Mouse (Mus musculus) hindbrain, embryonic 15.5 days (tissue): Measurements from ENCODE around the gene Dnah11. TPM values are rescaled to one million over a fixed set of nuclear protein-coding genes. Genes with fewer than 3 reads are reported as not detected.

Experiments used
- ATAC-seq: fragments of 200-750 bp; cut with Nextera tagmentation; 2 replicates; pipeline ENCODE4 v1.8.0; 2017; ENCODE audit warnings: low read depth, moderate number of reproducible peaks, moderate TSS enrichment; ENCODE audit not compliant: low FRiP score
- H3K27ac ChIP-seq: fragments of 300-500 bp; sonication (generic); replicated peaks from 2 replicates; pipeline ENCODE4 v1.5.1; 2015; ENCODE audit warnings: mild to moderate bottlenecking, inconsistent platforms
- H3K27me3 ChIP-seq: fragments of 300-500 bp; sonication (generic); 2 replicates; pipeline ENCODE4 v1.6.1; 2015; ENCODE audit warnings: control low read depth, inconsistent platforms
- H3K36me3 ChIP-seq: fragments of 300-500 bp; sonication (generic); 2 replicates; pipeline ENCODE4 v1.6.1; 2015; ENCODE audit warnings: control low read depth, inconsistent platforms
- H3K4me1 ChIP-seq: fragments of 300-500 bp; sonication (generic); replicated peaks from 2 replicates; pipeline ENCODE4 v1.6.1; 2015; ENCODE audit warnings: control low read depth, inconsistent platforms
- H3K4me2 ChIP-seq: fragments of 300-500 bp; sonication (generic); 2 replicates; pipeline ENCODE4 v1.6.1; 2015; ENCODE audit warnings: moderate library complexity, mild to moderate bottlenecking, inconsistent platforms
- H3K4me3 ChIP-seq: fragments of 300-500 bp; sonication (generic); 2 replicates; pipeline ENCODE4 v1.5.1; 2015; ENCODE audit warnings: mild to moderate bottlenecking, inconsistent platforms
- H3K9ac ChIP-seq: fragments of 300-500 bp; sonication (generic); 2 replicates; pipeline ENCODE4 v1.6.1; 2015; ENCODE audit warnings: inconsistent platforms
- H3K9me3 ChIP-seq: fragments of 300-500 bp; sonication (generic); 2 replicates; pipeline ENCODE4 v1.6.1; 2016; ENCODE audit warnings: control low read depth, inconsistent platforms
- WGBS: fragments of 180-500 bp; shearing (Covaris S2); methylation state at CpG from one replicate; pipeline ENCODE4 v1.1.7; 2015; 5-methylcytosine and 5-hydroxymethylcytosine counted together
- polyA plus RNA-seq: library from polyadenylated mRNA; unstranded; fragments of >200 nt; fragmentation: Nextera tagmentation; extraction: Ambion mirVana; gene quantifications from 2 replicates; pipeline ENCODE4 v1.2.1, GENCODE M21; 2015

The Dnah11 gene
- polyA plus RNA-seq, 1 experiment from 2014 or later: 0.27 TPM

DNA sequence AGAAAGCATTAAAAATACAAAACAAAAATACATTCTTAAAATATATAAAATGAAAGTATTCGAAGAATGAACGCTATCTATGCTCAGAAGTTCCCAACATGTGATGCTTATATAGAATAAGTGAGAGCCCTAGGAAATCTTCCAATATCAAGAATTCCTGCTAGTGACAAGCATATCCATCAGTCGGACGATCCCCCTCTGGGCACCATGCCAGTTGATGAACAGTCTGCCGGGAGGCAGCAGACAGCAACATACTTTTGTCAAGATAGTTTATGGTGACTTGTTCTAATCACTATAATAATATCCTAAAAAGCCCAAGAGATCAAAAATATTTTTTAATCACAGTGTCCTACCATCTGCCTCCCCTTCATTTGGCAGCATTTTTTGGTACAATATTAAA is 114.7 kb downstream of the Dnah11 start:
- H3K4me1 ChIP-seq: no peaks in the 10 kb centered on the region
- H3K9ac ChIP-seq: no peak overlapping the region
- ATAC-seq: no peak
- H3K36me3 ChIP-seq: no peaks in the 10 kb centered on the region
- WGBS: 62% methylated on average over 5 of the region's 5 CpGs
- H3K9me3 ChIP-seq: no peaks in the 10 kb centered on the region
- no peaks in the 10 kb centered on the region for H3K27me3 ChIP-seq
- H3K4me3 ChIP-seq: no peak overlapping the region
- H3K27ac ChIP-seq: no peak overlapping the region
- H3K4me2 ChIP-seq: no peak overlapping the region

DNA sequence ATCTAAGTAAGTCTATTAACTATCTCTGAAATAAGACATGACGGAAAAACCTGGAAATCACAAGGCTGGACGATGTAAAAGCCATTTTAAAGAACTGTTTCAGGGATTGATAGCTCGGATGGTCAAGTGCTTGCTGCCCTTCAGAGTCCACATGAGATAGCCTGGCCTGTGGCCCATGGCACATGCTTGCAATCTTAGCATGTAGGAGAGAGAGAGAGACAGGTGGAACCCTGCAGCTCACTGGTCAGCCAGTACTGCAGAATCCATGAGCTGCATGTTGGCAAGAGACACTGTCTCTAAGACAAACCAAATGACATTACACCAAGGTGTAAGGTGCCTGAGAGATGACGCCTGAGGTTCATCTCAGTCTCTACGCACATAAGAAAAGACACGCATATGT is 118.4 kb downstream of the Dnah11 start:
- 92% methylated on average over 6 of the region's 6 CpGs for WGBS
- H3K36me3 ChIP-seq: no peaks in the 10 kb centered on the region
- H3K4me2 ChIP-seq: no peak overlapping the region
- no peak overlapping the region for H3K4me3 ChIP-seq
- no peak for ATAC-seq
- no peaks in the 10 kb centered on the region for H3K9me3 ChIP-seq
- H3K27me3 ChIP-seq: no peaks in the 10 kb centered on the region
- H3K27ac ChIP-seq: no peak overlapping the region
- no peak overlapping the region for H3K9ac ChIP-seq
- H3K4me1 ChIP-seq: no peaks in the 10 kb centered on the region

DNA sequence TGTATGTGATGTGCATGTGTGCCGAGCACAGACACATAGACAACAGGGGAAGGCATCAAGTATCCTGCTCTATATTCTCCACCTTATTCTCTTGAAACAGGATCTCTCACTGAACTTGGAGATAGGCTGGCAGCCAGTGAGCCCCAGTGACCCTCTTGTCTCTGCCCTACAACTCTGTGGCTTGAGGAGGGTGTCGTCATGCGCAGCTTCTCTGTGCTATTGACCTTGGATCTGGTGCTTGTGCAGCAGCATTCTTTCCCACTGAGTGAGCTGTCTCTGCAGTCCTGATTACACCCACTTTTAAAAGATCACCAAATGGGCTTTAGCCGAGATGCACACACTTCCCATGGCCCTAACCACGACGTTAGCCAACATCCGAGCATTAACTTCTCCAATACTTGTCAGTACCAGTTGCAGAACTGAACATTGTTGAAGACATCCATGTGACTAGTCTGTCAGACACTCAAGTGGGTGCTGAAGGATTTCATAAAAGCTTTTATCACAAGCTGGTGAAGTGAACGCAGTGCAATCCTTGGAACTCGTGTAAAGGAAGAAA is 120.3 kb downstream of the Dnah11 start:
- no peaks in the 10 kb centered on the region for H3K4me1 ChIP-seq
- WGBS: 81% methylated on average over 9 of the region's 9 CpGs
- no peaks in the 10 kb centered on the region for H3K9me3 ChIP-seq
- no peak for ATAC-seq
- no peak overlapping the region for H3K4me2 ChIP-seq
- no peaks in the 10 kb centered on the region for H3K36me3 ChIP-seq
- no peak overlapping the region for H3K9ac ChIP-seq
- no peaks in the 10 kb centered on the region for H3K27me3 ChIP-seq
- no peak overlapping the region for H3K27ac ChIP-seq
- no peak overlapping the region for H3K4me3 ChIP-seq

- no peak overlapping the region for H3K4me3 ChIP-seq
- no peak for ATAC-seq
- H3K27ac ChIP-seq: no peak overlapping the region
- no peaks in the 10 kb centered on the region for H3K9me3 ChIP-seq
- no peaks in the 10 kb centered on the region for H3K27me3 ChIP-seq
- no peak overlapping the region for H3K4me2 ChIP-seq
- H3K36me3 ChIP-seq: no peaks in the 10 kb centered on the region
- no peaks in the 10 kb centered on the region for H3K4me1 ChIP-seq
- WGBS: 82% methylated on average over 3 of the region's 3 CpGs
- no peak overlapping the region for H3K9ac ChIP-seq
Observed at GRCm38 (mm10) chr12:118076802-118077201, 122.0 kb downstream of the Dnah11 start.

GRCm38 (mm10) chr12:118072181-118072872 is 126.5 kb downstream of the Dnah11 start:
- Histone ChIP-seq H3K36me3 (no peaks in the 10 kb centered on the region), H3K9me3 (no peaks in the 10 kb centered on the region), H3K4me1 (no peaks in the 10 kb centered on the region), H3K4me2 (no peak overlapping the region), H3K27me3 (no peaks in the 10 kb centered on the region), H3K27ac (no peak overlapping the region), H3K4me3 (no peak overlapping the region), H3K9ac (no peak overlapping the region)
- ATAC-seq: no peak
- 61% methylated on average over 3 of the region's 3 CpGs for WGBS

DNA sequence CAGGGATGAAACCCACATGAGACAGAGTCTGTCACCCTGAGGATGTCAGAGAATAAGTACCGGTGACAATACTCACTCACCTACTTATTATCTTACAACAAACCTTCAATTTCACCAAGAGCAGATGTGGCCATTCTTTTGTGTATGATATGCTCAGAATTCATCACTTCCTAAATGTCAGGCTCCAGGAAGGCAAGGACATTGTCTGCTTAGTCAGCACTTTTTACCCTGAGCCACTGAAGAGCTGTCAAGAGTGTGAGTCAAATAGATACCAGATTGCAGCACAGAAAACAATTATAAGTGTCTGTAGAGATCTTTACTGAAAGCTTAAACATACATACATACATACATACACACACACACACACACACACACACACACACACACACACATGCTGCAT is 127.2 kb downstream of the Dnah11 start:
- H3K36me3 ChIP-seq: no peaks in the 10 kb centered on the region
- no peak overlapping the region for H3K27ac ChIP-seq
- ATAC-seq: no peak
- no peaks in the 10 kb centered on the region for H3K27me3 ChIP-seq
- H3K9me3 ChIP-seq: no peaks in the 10 kb centered on the region
- WGBS: 95% methylated on average over 1 of the region's 1 CpGs
- H3K4me1 ChIP-seq: no peaks in the 10 kb centered on the region
- no peak overlapping the region for H3K9ac ChIP-seq
- H3K4me2 ChIP-seq: no peak overlapping the region
- no peak overlapping the region for H3K4me3 ChIP-seq

DNA sequence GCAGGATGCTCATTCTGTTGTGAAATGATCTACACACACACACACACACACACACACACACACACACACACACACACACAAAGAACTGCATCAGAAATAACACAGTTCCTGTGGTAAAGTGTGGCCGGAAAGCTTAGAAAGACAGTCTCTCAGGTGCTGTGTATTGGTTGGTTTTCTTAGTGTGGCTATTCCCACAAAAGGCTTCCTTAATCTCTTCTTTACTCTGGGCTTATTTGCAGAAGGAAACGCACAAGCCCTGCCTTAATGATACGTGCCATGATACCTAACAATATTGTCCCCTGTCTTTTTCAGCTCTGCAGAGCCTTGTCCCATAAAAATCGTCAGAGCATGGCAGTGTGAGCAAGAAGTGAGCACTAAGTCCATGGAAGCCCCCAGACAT is 130.1 kb downstream of the Dnah11 start:
- H3K4me2 ChIP-seq: no peak overlapping the region
- no peaks in the 10 kb centered on the region for H3K36me3 ChIP-seq
- H3K27ac ChIP-seq: no peak overlapping the region
- ATAC-seq: no peak
- 79% methylated on average over 4 of the region's 4 CpGs for WGBS
- no peak overlapping the region for H3K4me3 ChIP-seq
- H3K27me3 ChIP-seq: no peaks in the 10 kb centered on the region
- no peaks in the 10 kb centered on the region for H3K4me1 ChIP-seq
- no peak overlapping the region for H3K9ac ChIP-seq
- H3K9me3 ChIP-seq: no peaks in the 10 kb centered on the region

- H3K27me3 ChIP-seq: no peaks in the 10 kb centered on the region
- no peak overlapping the region for H3K27ac ChIP-seq
- no peak for ATAC-seq
- H3K36me3 ChIP-seq: no peaks in the 10 kb centered on the region
- H3K9ac ChIP-seq: no peak overlapping the region
- 97% methylated on average over 6 of the region's 6 CpGs for WGBS
- H3K4me3 ChIP-seq: no peak overlapping the region
- H3K4me2 ChIP-seq: no peak overlapping the region
- no peaks in the 10 kb centered on the region for H3K4me1 ChIP-seq
- H3K9me3 ChIP-seq: no peaks in the 10 kb centered on the region
Observed at GRCm38 (mm10) chr12:118062343-118062742, 136.5 kb downstream of the Dnah11 start.

- H3K9ac ChIP-seq: no peak overlapping the region
- no peak overlapping the region for H3K27ac ChIP-seq
- peak overlapping the region; percentile 27; the same call in 1 of the 2 replicates for H3K4me2 ChIP-seq
- ATAC-seq: no peak
- H3K4me1 ChIP-seq: no peaks in the 10 kb centered on the region
- H3K36me3 ChIP-seq: no peaks in the 10 kb centered on the region
- no peaks in the 10 kb centered on the region for H3K27me3 ChIP-seq
- H3K4me3 ChIP-seq: no peak overlapping the region
- 60% methylated on average over 10 of the region's 10 CpGs for WGBS
- no peaks in the 10 kb centered on the region for H3K9me3 ChIP-seq
Observed at GRCm38 (mm10) chr12:118056876-118057275, 142.0 kb downstream of the Dnah11 start.

DNA sequence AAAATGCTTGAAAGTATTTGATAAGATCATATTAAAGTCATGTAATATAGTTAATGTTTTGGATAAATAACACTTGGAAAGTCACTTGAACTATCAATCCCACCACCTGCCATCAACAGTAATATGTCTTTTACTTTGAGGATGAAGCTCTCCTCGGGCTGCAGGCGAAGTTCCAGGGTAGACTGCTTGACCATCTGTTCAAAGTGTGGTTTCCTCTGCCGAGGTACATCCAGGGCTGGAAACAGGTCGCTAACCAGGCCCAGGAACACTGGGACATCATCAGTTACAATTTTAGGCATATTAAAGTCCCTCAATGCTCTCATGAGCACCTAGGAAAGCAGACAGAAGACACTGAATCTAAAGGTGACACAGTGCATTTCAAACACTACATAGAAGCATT is 153.5 kb downstream of the Dnah11 start:
- 89% methylated on average over 4 of the region's 4 CpGs for WGBS
- Histone ChIP-seq H3K4me2 (no peak overlapping the region), H3K4me1 (no peaks in the 10 kb centered on the region), H3K9me3 (no peaks in the 10 kb centered on the region), H3K4me3 (no peak overlapping the region), H3K36me3 (no peaks in the 10 kb centered on the region), H3K27me3 (no peaks in the 10 kb centered on the region), H3K27ac (no peak overlapping the region), H3K9ac (no peak overlapping the region)
- no peak for ATAC-seq

- 92% methylated on average over 1 of the region's 1 CpGs for WGBS
- no peaks in the 10 kb centered on the region for H3K9me3 ChIP-seq
- no peak overlapping the region for H3K9ac ChIP-seq
- no peaks in the 10 kb centered on the region for H3K36me3 ChIP-seq
- H3K27ac ChIP-seq: no peak overlapping the region
- no peak for ATAC-seq
- H3K4me3 ChIP-seq: no peak overlapping the region
- no peak overlapping the region for H3K4me2 ChIP-seq
- no peaks in the 10 kb centered on the region for H3K27me3 ChIP-seq
- H3K4me1 ChIP-seq: no peaks in the 10 kb centered on the region
Observed at GRCm38 (mm10) chr12:118043130-118043647, 155.7 kb downstream of the Dnah11 start.

DNA sequence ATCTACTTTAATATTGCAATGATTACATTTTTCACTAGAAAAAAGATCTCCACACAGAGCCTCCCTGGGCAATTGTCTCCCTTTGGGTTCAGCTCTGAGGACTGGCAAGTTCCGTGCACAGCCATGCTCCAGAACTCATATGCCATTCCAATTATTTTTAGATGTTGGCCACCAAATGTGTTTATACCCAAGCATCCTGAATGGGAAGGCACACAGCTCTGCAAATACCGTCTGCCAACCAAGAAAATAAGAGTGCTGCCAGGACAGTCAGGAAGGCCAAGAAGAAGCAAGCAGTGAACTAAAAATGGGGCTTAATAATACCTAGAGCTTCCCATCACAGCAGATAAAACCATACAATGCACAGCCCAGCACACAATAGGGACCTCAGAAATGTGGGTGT is 156.6 kb downstream of the Dnah11 start:
- Histone ChIP-seq H3K27me3 (no peaks in the 10 kb centered on the region), H3K4me3 (no peak overlapping the region), H3K9ac (no peak overlapping the region), H3K27ac (no peak overlapping the region), H3K36me3 (no peaks in the 10 kb centered on the region), H3K4me1 (no peaks in the 10 kb centered on the region), H3K9me3 (no peaks in the 10 kb centered on the region), H3K4me2 (no peak overlapping the region)
- 84% methylated on average over 2 of the region's 2 CpGs for WGBS
- ATAC-seq: no peak

GRCm38 (mm10) chr12:118034990-118035389 is 163.9 kb downstream of the Dnah11 start:
- 82% methylated on average over 1 of the region's 1 CpGs for WGBS
- Histone ChIP-seq H3K4me2 (no peak overlapping the region), H3K27me3 (no peaks in the 10 kb centered on the region), H3K9me3 (no peaks in the 10 kb centered on the region), H3K36me3 (no peaks in the 10 kb centered on the region), H3K4me3 (no peak overlapping the region), H3K9ac (no peak overlapping the region), H3K27ac (no peak overlapping the region), H3K4me1 (no peaks in the 10 kb centered on the region)
- no peak for ATAC-seq
